Comparison of ENCODE assay signal across 11 mouse cellular contexts in the genomic region with DNA sequence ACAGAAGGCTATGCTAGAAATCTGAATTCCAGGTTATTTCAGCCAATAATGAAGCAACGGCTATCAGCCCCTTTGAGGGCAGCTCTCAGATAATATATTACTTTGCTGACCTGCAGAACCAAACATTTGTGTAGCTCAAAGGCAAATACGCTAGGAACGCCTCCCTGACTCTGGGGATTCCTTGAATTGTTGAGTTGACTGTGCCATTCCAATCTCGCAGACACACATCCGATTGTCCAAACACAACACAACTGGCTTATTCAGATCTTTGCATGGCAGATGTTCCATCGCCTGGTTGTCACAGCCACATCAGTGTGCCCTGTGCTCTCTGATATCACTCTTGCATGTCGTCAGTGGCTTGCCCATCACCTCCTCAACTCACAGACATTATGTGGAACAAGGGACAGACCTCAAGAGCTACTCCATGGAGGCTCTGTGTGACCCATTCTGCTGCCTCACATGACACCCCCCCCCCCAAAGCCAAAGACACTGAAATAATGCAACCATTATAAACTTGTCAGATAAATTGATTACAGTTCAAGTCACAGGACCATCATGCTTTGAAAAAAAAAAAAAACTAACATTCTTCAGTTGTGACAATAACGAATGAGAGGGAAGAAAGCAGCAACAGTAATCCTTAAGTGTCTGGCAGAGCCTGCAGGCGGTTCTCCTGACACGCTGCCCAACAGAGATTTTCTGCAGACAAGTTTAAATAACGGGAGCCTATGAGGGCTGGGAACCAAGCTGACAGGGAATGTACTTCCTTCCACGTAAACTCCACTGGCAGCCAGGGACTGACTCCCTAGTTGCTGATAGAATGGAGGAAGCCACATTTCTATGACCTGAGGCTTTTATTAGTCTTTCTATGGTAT.
DNase-seq lines count a peak whose midpoint lies in the region; ATAC-seq and TF ChIP-seq lines count a peak whose summit lies in the region.
"Had no signal": no experiment of that assay in that cellular context is flagged by ENCODE, and none has a peak within 500 bp of the region (broad histone marks: within the 10 kb centered on the region; RNA-seq: fewer than 3 reads in every experiment).

No protein-coding gene starts in this region.

- peak; percentile 41; the same call in 1 of the 2 replicates for ATAC-seq in lung, embryonic 16.5 days (ENCODE audit: low read depth)
- no peak for ATAC-seq in intestine, embryonic 16.5 days
- no peak for ATAC-seq in stomach, embryonic 15.5 days (ENCODE audit: insufficient read depth, low FRiP score, low read depth)
- ATAC-seq: forebrain, embryonic 14.5 days had no signal

- H3K4me3 ChIP-seq in heart, embryonic 10.5 days, result no peak overlapping the region
- H3K4me3 ChIP-seq in lung, embryonic 16.5 days (ENCODE audit: low read length), result no peak overlapping the region
- H3K4me3 ChIP-seq in lung, adult 2 months (replicated peaks; ENCODE audit: extremely low read depth, low read depth, low read length), result no peak overlapping the region
- no peak overlapping the region for H3K4me3 ChIP-seq in intestine, embryonic 16.5 days (ENCODE audit: low read length)
- H3K4me3 ChIP-seq in stomach, embryonic 15.5 days (replicated peaks), result no peak overlapping the region
- no peak overlapping the region for H3K4me3 ChIP-seq in cerebellum, adult 2 months (replicated peaks; ENCODE audit: insufficient read depth, low read depth, low read length)
- H3K4me3 ChIP-seq: liver, embryonic 15.5 days had no signal

- H3K27ac ChIP-seq in heart, embryonic 10.5 days, result peak overlapping the region; percentile 64
- H3K27ac ChIP-seq in lung, embryonic 16.5 days (ENCODE audit: low read length), result no peak overlapping the region
- peak overlapping the region; percentile 59 for H3K27ac ChIP-seq in intestine, embryonic 16.5 days (ENCODE audit: low read length)
- H3K27ac ChIP-seq in stomach, embryonic 15.5 days, result peak overlapping the region; percentile 54; the same call in 1 of the 2 replicates
- H3K27ac ChIP-seq in cerebellum, adult 2 months (ENCODE audit: insufficient read depth, low read length), result no peak overlapping the region
- H3K27ac ChIP-seq: liver, embryonic 15.5 days had no signal

- intact Hi-C loops in heart, postnatal 25 days (cut with DNase I), result no loop called here

- H3K36me3 ChIP-seq in heart, embryonic 10.5 days, result no peaks in the 10 kb centered on the region
- H3K36me3 ChIP-seq in lung, embryonic 16.5 days (ENCODE audit: control insufficient read depth, insufficient read depth, low read length), result no peaks in the 10 kb centered on the region
- no peaks in the 10 kb centered on the region for H3K36me3 ChIP-seq in intestine, embryonic 16.5 days (ENCODE audit: control insufficient read depth, insufficient read depth, low read length)
- no peaks in the 10 kb centered on the region for H3K36me3 ChIP-seq in stomach, embryonic 15.5 days
- H3K36me3 ChIP-seq: liver, embryonic 15.5 days had no signal

- no peaks in the 10 kb centered on the region for H3K27me3 ChIP-seq in heart, embryonic 10.5 days (ENCODE audit: insufficient read depth, poor library complexity, severe bottlenecking)
- H3K27me3 ChIP-seq in lung, embryonic 16.5 days (ENCODE audit: control insufficient read depth, insufficient read depth, low read depth, low read length), result no peaks in the 10 kb centered on the region
- H3K27me3 ChIP-seq in intestine, embryonic 16.5 days (replicated peaks; ENCODE audit: control insufficient read depth, insufficient read depth, low read length), result no peaks in the 10 kb centered on the region
- no peaks in the 10 kb centered on the region for H3K27me3 ChIP-seq in stomach, embryonic 15.5 days (replicated peaks)
- H3K27me3 ChIP-seq in cerebellum, adult 2 months (ENCODE audit: control insufficient read depth, insufficient read depth, low read length), result no peaks in the 10 kb centered on the region; the same call in 1 of the 2 replicates
- H3K27me3 ChIP-seq: liver, embryonic 15.5 days had no signal

- TF ChIP-seq CTCF in lung, adult 2 months (IDR thresholded peaks at IDR 0.05; ENCODE audit: insufficient read depth, low read length), result no peak
- TF ChIP-seq CTCF in cerebellum, adult 2 months (IDR thresholded peaks at IDR 0.05; ENCODE audit: borderline replicate concordance, insufficient read depth, low read depth, low read length), result no peak

- H3K9me3 ChIP-seq in heart, embryonic 10.5 days, result no peaks in the 10 kb centered on the region
- H3K9me3 ChIP-seq in lung, embryonic 16.5 days (ENCODE audit: control insufficient read depth, low read length), result no peaks in the 10 kb centered on the region
- no peaks in the 10 kb centered on the region for H3K9me3 ChIP-seq in intestine, embryonic 16.5 days (ENCODE audit: control insufficient read depth, low read length)
- H3K9me3 ChIP-seq in stomach, embryonic 15.5 days, result no peaks in the 10 kb centered on the region
- H3K9me3 ChIP-seq: liver, embryonic 15.5 days had no signal

- no peak for TF ChIP-seq POLR2A in lung, adult 2 months (IDR thresholded peaks at IDR 0.05; ENCODE audit: borderline replicate concordance, extremely low read depth, low read depth, low read length)
- no peak for TF ChIP-seq POLR2A in cerebellum, adult 2 months (IDR thresholded peaks at IDR 0.05; ENCODE audit: borderline replicate concordance, insufficient read depth, low read length)

- DNase-seq in heart, embryonic 10.5 days (ENCODE audit: low spot score), result no peak
- DNase-seq in heart, postnatal 25 days (ENCODE audit: low spot score), result no peak
- DNase-seq in lung, adult 2 months, result no peak
- DNase-seq in cerebellum, adult 2 months, result no peak
- no peak for DNase-seq in adrenal gland, adult 2 months
- DNase-seq: thymus, adult 2 months had no signal

- no peak overlapping the region for H3K4me2 ChIP-seq in lung, embryonic 16.5 days (ENCODE audit: low read depth, low read length)
- H3K4me2 ChIP-seq in intestine, embryonic 16.5 days (ENCODE audit: low read depth, low read length), result no peak overlapping the region
- H3K4me2 ChIP-seq in stomach, embryonic 15.5 days, result peak overlapping the region; percentile 19; the same call in 1 of the 2 replicates
- H3K4me2 ChIP-seq: liver, embryonic 15.5 days had no signal

- peaks cover 72% of the 10 kb centered on the region for H3K4me1 ChIP-seq in heart, embryonic 10.5 days
- peaks cover 12% of the 10 kb centered on the region for H3K4me1 ChIP-seq in lung, embryonic 16.5 days (replicated peaks; ENCODE audit: control insufficient read depth, insufficient read depth, low read length)
- peaks cover 11% of the 10 kb centered on the region for H3K4me1 ChIP-seq in lung, adult 2 months (ENCODE audit: control insufficient read depth, insufficient read depth, low read length)
- peaks cover 19% of the 10 kb centered on the region for H3K4me1 ChIP-seq in intestine, embryonic 16.5 days (ENCODE audit: control insufficient read depth, insufficient read depth, low read length)
- peaks cover 9% of the 10 kb centered on the region for H3K4me1 ChIP-seq in stomach, embryonic 15.5 days
- H3K4me1 ChIP-seq in cerebellum, adult 2 months (ENCODE audit: control insufficient read depth, insufficient read depth, low read length), result no peaks in the 10 kb centered on the region

- WGBS in heart, embryonic 10.5 days, result 32% methylated on average over 12 of the region's 12 CpGs
- 17% methylated on average over 12 of the region's 12 CpGs for WGBS in lung, embryonic 16.5 days
- WGBS in lung, adult 2 months, result 33% methylated on average over 12 of the region's 12 CpGs
- WGBS in intestine, embryonic 16.5 days, result 24% methylated on average over 12 of the region's 12 CpGs
- WGBS in stomach, embryonic 15.5 days, result 18% methylated on average over 12 of the region's 12 CpGs
- WGBS in cerebellum, adult 2 months, result 75% methylated on average over 12 of the region's 12 CpGs

- H3K9ac ChIP-seq in lung, embryonic 16.5 days (ENCODE audit: low read length), result no peak overlapping the region
- H3K9ac ChIP-seq in intestine, embryonic 16.5 days (ENCODE audit: low read depth, low read length), result no peak overlapping the region
- no peak overlapping the region for H3K9ac ChIP-seq in stomach, embryonic 15.5 days
- H3K9ac ChIP-seq: liver, embryonic 15.5 days had no signal

Comparison
In these comparisons a context has a peak if more than half of its experiments do, and no peak if none do; other contexts are left out.
1. H3K27ac ChIP-seq: peak in heart, embryonic 10.5 days (single experiment), intestine, embryonic 16.5 days (single experiment) and stomach, embryonic 15.5 days (single experiment); none in lung, embryonic 16.5 days (single experiment) and cerebellum, adult 2 months (single experiment).